Mouse (Mus musculus) layer of hippocampus, postnatal 36 days (tissue): ENCODE results near the gene Slc6a18. TPM values are rescaled to one million over a fixed set of nuclear protein-coding genes. Genes with fewer than 3 reads are reported as not detected.

ENCODE experiments used
- DNase-seq, 2 experiments: peaks; one replicate each; pipeline ENCODE4 v3.0.0; 2022
- total RNA-seq, 2 experiments: library from RNA; stranded (reverse); gene quantifications; 2 replicates each; pipeline ENCODE4 v1.2.3; 2021

The Slc6a18 gene
- total RNA-seq, 2 experiments from 2014 or later: not detected

DNA sequence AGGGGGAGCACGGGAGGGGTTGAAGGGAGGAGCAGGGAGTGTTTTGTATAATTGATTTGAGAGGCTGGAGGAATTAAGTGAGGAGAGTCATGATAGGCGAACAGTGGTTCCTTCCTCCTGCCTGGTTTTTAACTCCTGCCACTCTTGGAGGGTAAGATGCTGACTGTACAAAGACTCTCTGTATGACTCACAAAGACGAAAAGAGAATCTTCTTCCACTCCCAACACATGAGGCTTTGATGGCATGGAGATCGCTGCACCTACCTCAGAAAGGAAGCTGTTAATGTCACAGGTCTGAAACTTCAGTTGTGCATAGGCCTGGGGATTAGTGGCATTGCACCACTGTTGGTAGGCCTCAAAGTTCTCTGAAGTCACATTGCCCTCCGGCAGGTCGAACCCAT is 7.7 kb upstream of the Slc6a18 start:
- no peak for DNase-seq

DNA sequence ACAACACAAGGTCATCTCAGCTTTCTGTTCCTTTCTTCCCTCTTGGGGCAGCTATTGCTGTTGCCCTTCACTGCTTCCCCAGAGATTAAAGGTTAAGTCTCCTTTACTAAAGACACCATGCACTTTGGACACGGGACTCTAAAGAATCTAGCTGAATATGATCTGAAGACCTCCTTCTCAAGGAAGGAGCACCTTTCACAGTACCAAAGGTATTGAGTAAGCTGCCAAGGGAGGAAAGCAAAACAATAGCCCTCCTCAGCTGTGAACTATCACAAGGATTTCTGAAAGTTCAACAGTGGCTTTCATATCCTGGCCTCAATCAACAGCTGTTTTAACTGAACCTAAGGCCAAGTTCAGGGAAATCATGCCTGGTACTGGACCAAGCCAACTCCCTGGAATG is 6.6 kb upstream of the Slc6a18 start:
- DNase-seq: no peak

DNA sequence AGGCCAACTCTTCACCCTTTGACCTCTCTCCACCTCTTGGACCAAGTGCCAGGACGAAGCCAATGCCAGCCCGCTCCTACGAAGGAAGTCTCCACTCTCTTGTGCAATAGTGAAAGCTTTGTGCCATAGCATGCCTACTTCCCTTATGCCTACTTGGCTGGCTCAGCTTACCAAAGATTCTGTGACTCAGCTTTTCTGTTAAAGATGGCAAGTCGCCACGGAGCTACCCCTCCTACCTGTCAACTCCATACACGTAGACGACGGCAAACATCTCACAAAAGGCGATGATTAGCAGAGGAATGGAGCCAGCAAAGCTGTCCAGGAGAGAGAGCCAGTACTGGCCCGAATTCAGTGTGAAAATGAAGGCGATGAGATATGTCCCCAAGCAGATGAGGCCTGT is 5.9 kb upstream of the Slc6a18 start:
- peak; percentile 4 to 15 for DNase-seq

DNA sequence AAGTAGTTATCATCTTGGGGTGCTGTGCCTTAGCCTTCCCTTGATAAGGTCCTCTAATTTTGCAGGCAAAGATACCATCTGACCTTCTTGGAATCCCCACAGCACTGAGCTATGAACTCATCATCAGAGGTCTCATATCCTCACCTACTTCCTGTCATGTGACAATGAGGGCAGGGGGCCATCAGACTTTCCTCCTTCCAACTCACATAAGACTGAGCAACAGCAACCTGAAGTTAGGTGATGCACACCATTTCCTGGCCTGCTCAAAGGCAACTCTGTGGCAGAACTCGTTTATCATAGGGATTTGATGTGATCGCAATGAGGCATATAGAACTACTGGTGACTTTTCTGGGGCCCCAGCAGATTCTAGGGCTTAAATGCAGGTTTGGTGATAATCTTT is 4.4 kb upstream of the Slc6a18 start:
- DNase-seq: no peak

DNA sequence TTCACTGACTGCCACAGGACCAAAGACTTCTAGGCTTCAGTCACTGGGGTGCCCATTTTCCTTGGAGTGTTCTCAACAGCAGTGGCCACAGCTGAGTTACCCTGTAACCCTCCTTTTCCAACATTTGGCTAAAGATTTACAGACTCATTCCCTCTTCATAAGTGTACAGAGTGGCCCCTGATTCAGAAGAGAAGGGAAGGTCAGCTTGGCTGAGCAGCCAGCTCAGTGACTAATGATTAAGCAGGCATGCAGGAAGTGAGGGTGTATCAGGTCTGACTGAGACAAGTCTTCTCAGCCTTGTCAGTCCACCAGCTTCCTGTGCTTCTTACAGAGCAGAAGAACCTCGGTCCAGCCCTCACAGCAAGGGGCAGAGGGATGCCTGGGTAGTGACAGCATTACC is 2.6 kb upstream of the Slc6a18 start:
- no peak for DNase-seq

DNA sequence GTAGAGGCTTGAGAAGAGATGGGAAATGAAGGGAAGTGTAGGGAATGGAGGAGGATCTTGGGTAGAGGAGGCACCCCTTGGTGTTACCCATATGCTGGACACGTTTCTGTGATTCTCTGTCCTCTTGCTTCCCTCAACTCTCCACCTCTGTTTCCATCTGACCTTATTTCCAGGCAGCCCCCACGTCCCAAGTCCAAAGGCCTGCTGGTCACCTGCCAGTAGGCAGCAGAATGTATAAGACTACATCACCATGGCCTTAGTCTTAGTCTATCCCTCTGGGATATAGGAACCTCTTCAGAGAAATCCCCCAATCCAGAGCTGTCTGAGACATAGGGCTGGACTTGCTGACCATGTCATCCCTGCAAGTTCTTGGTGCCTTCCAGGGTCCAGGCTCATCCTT is 1.5 kb upstream of the Slc6a18 start:
- no peak for DNase-seq

DNA sequence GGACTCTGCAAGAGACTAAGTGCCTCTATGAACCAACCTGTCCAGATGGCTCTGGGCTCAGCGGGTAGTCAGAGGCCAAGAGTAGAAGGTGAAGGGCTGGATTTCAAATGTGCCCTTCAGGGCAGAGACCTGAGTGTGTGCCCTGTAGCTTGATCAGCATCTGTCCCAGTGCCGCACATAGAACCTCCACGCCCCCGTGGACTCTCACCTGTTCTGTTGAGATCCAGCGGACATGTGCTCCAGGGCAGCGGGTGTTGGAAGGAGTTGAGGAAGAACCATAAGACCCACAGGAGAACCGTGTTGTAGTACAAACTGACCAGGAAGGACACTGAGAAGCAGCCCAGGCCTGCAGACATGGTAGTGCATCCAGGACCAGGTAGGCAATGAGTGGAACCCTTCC is 2.7 kb downstream of the Slc6a18 start:
- DNase-seq: no peak

DNA sequence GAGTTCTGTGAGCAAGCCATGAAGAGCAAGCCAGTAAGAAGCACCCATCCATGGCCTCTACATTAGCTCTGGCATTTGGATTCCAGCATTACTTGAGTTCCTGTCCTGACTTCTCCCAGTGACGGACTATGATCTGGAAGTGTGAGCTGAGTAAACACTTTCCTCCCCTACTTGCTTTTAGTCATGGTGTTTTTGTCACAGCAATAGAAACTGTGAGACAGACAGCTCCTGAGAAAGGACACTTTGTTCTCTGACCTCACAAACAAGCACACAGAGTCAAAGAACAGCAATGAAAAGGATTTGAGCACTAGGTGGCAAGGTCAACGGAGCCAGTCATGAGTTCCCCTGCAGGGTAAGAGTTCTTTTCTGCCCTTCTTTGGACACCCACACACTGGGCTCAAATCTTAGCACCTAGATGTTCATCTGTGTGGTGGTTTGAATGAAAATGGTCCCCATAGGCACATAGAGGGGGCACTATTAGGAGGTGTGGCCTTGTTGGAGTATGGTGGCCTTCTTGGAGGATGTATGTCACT is 17.6 kb downstream of the Slc6a18 start:
- DNase-seq: no peak

DNA sequence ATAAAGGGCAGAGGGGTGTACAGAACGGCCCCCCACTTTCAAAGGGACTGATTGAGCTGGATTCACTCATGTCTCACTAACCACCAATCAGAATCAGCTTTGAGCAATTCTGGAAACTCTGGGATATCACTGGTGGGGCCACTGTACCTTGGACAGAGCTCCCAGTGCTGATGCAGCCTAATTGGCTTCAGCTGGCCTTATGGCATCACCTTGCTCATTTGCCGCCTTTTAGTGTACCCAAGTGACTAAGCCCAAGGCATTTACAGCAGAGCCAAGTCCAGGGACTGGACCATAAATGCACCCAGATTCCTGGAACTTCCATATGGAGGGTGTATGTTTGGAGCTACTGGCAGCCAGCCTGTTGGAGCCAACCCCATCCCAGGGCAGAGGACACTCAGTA is 18.9 kb downstream of the Slc6a18 start:
- no peak for DNase-seq

DNA sequence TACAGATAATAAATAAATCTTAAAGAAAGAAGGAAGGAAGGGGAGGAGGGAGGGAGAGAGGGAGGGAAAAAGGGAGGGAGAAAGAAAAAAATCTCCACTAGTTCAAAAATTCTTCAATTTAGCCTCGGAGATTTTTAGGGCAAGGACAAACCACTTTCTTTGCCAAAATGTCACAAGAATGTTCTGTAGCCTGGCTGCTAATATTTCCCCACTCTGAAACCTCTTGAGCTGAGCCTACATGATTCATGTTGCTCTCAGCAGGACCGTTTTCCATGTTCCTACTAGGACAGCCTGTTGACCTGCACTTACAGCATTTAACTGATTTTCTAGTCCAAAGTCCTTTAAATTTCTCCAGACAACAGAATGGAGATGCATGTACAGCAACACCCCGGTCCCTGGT is 22.8 kb downstream of the Slc6a18 start:
- DNase-seq: no peak

DNA sequence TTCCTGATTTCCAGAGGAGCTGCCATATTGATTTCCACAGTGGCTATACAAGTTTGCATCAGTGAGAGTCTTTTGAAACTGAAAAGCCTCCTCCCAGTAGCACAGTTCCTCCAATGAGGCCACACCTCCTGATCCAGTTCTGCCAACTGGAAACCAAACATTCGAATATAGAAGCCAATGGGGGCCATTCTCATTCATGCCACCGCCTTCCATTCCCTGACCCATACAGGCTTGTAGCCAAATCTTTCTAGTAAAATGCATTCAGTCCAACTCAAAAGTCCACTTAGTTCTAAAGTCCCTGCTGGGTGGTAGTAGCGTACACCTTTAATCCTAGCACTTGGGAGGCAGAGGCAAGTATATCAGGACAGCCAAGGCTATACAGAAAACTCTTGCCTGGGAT is 24.6 kb downstream of the Slc6a18 start:
- DNase-seq: no peak

DNA sequence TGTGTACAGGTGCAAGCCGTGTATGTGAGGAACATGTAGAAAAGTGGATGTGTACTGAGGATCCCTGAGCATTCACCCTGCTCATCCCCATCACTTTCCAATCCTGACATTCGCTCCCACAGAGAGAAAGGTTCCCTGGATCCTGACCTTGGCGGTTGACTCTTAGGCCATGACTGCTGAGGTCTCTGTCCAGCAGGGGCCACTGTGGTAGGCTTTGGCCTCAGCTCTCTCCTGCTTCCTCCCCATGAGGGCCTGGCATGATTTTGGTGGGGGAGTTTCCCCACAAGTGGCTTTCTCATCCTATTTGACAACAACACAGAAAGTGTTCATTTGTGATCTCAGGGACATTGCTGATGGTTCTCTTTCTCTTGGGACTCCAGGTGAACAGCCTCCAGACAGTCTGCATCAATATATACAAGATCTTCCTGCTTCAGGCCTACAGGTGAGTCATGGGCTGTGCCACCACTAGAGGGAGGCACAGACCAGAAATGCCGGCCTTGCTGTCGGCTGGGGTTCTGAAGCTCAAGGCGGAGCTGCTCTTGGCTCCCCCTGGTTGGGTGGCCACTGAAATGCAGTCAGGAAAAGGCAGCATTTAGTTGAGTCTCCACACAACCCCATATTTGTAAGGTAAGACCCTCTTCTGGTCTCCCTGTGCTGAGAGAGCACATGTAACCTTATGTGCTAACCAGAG is 31.3 kb downstream of the Slc6a18 start:
- DNase-seq: peak; percentile 44 to 45

DNA sequence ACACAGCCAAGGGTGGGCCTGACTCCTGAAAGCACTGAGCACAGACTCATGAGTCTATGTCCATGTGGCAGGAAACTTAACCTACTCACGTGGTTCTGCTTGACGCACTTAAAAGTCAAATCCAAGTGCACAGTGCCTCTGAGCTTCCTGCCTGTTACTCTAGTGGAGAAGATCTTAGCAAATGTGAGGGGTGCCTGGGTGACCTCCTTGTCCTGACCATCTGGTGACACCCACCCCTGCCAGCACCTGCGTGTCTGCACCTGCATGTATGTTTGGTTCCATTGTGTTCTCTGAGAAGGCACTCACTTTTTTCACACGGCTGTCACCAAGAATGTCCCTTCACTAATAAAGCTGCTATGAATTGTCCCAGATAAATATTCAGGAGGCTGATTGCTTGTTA is 36.5 kb downstream of the Slc6a18 start:
- DNase-seq: no peak

DNA sequence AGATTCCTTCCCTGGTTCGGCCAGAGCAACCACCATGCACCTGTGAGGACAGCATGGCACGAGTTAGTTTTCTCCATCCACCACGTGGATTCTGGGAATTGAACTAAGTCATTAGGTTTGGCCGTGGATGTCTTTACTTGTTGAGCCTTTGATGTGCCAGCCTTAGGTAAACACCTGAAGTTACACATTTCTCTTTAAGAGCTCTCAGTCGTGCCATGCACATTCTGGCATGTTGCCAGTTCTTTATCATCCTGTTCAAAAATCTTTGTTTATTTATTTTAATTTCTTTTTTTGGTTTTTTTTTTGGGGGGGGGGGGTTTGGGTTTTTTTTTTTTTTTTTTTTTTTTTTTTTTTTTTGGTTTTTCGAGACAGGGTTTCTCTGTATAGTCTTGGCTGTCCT is 40.0 kb downstream of the Slc6a18 start:
- no peak for DNase-seq

DNA sequence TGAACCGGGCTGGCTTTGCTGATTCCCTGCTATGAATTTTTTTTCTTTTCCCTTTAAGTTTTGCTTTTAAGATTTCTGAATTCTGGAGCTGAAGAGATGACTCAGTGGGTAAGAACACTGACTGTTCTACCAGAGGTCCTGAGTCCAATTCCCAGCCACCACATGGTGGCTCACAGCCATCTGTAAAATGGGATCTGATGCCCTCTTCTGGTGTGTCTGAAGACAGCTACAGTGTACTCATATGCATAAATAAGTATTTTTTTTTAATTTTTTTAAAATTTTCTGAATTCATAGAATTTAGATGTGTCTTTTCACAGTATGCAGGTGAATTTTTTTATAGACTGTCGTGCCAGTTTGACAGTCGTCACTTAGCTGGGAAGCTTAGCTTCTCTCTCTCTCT is 46.0 kb downstream of the Slc6a18 start:
- DNase-seq: no peak

DNA sequence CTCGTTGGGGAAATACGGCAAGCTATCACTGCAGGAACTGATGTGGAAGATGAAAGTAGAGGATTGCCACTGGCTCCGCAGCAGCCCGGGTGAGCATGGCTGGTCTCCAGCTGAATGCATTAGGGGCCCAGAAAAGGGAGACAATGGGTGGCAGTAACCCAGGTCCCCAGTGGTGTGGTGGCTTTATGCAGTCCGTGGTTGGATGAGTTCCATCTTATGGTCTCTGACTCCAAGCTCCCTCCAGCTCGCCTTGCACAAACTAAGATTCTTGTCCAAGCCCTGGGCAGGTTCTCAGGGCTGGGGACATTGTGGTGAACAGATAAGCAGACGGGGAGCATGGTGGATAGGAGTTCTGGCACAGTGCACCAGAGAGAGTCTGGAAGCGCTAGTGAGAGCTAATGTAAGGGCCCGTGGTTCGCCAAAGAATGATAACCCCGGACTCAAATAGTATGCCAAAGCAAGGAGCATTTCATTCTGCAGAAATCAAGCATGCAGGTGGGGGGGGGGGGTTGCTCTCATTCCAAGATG is 49.2 kb downstream of the Slc6a18 start:
- DNase-seq: no peak

DNA sequence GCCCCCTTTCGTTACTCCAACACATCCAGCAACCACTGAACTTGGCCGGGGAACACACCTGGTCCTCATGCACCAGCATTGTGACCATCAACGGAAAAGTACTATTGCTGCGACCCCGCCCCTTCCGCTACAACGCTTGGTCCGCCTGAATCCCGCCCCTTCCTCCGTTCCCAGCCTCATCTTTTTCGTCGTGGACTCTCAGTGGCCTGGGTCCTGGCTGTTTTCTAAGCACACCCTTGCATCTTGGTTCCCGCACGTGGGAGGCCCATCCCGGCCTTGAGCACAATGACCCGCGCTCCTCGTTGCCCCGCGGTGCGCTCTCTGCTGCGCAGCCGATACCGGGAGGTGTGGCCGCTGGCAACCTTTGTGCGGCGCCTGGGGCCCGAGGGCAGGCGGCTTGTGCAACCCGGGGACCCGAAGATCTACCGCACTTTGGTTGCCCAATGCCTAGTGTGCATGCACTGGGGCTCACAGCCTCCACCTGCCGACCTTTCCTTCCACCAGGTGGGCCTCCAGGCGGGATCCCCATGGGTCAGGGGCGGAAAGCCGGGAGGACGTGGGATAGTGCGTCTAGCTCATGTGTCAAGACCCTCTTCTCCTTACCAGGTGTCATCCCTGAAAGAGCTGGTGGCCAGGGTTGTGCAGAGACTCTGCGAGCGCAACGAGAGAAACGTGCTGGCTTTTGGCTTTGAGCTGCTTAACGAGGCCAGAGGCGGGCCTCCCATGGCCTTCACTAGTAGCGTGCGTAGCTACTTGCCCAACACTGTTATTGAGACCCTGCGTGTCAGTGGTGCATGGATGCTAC is 50.9 kb downstream of the Slc6a18 start, which contains the start of gene Tert:
TSS of gene Tert (plus strand) at position 167 of the 805 bp plus-strand sequence.
- peak; percentile 34 to 36 for DNase-seq

DNA sequence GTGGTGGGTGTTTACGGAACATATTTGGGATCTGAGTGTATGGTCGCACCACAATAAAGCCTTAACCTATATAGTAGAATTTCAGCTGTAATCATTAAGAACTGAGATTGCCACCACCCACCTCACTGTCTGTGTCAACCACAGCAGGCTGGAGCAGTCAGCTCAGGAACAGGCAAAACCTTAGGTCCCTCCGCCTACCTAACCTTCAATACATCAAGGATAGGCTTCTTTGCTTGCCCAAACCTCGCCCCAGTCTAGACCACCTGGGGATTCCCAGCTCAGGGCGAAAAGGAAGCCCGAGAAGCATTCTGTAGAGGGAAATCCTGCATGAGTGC is 51.4 kb downstream of the Slc6a18 start:
- DNase-seq: no peak

DNA sequence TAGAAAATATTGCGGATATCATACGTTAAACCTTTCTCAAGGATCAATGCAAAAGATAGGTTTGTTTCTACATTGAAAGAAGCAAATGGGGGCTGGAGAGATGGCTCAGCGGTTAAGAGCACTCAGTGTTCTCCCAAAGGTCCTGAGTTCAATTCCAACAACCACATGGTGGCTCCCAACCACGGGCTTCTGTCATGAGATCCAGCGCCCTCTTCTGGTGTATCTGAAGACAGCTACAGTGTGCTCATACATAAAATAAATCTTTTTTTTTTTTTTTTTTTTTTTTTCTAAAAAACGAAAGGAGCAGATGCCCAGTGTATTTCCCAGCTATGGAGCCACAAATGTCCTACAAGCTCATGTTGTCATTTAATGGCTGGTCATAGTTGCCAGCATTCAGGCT is 57.2 kb downstream of the Slc6a18 start:
- no peak for DNase-seq

DNA sequence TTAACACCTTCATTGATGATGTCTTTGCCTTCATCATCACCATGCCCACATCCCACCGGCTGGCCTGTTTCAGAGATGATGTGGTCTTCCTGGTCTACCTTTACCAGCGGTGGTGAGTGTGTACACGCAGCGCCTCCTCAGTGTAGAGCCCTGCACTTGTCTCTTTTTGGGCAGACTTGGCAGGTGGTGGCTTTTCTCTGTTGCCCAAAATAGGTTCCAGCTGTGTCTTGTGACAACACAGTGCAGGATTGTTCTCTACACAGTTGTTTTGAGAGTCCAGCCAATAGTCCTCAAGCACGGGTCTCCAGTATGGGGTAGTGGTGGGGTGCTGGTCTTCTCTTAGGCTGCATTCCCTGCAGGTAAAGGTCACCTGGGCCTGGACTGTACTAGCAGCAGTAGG is 59.4 kb downstream of the Slc6a18 start:
- DNase-seq: no peak
